ENCODE assay signal across 28 mouse cellular contexts in the genomic region with DNA sequence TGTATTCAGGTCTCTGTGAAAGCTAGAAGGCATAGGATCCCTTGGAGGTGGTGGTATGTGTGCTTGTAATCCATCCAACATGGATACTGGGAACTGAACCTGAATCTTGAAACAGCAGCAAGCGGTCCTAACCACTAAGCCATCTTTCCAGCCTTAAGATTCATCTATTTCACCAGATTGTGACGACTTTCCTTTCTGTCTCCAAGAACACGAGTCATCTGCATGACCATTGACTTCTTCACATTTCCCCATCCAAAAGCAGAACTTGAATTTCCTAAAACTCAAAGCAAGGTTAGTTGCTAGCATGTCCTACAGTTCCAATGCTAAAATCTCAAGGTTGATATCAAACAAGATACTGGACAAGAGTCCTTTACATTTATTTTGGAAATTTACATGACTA. TPM values are rescaled to one million over a fixed set of nuclear protein-coding genes. Genes with fewer than 3 reads are reported as not detected.
DNase-seq lines count a peak whose midpoint lies in the region; ATAC-seq and TF ChIP-seq lines count a peak whose summit lies in the region.
"Had no signal": no experiment of that assay in that cellular context is flagged by ENCODE, and none has a peak within 500 bp of the region (broad histone marks: within the 10 kb centered on the region; RNA-seq: fewer than 3 reads in every experiment).

No protein-coding gene starts in this region.

- H3K9ac ChIP-seq in forebrain, embryonic 12.5 days, result no peak overlapping the region
- no peak overlapping the region for H3K9ac ChIP-seq in hindbrain, embryonic 13.5 days
- H3K9ac ChIP-seq: embryonic facial prominence, embryonic 15.5 days; forebrain, postnatal 0 days; intestine, embryonic 15.5 days; midbrain, embryonic 13.5 days; neural tube, embryonic 13.5 days had no signal

- H3K4me1 ChIP-seq in lung, adult 2 months (ENCODE audit: control insufficient read depth, insufficient read depth, low read length), result no peaks in the 10 kb centered on the region
- H3K4me1 ChIP-seq in forebrain, embryonic 12.5 days, result no peaks in the 10 kb centered on the region
- H3K4me1 ChIP-seq in hindbrain, embryonic 13.5 days (replicated peaks), result no peaks in the 10 kb centered on the region
- H3K4me1 ChIP-seq: embryonic facial prominence, embryonic 15.5 days; heart, embryonic 10.5 days; intestine, embryonic 15.5 days; limb, embryonic 10.5 days; midbrain, embryonic 13.5 days; neural tube, embryonic 13.5 days had no signal

- TF ChIP-seq POLR2A in lung, adult 2 months (IDR thresholded peaks at IDR 0.05; ENCODE audit: borderline replicate concordance, extremely low read depth, low read depth, low read length), result no peak

- no peaks in the 10 kb centered on the region for H3K36me3 ChIP-seq in forebrain, embryonic 12.5 days (replicated peaks)
- no peaks in the 10 kb centered on the region for H3K36me3 ChIP-seq in hindbrain, embryonic 13.5 days
- H3K36me3 ChIP-seq: embryonic facial prominence, embryonic 15.5 days; heart, embryonic 10.5 days; intestine, embryonic 15.5 days; limb, embryonic 10.5 days; midbrain, embryonic 13.5 days; neural tube, embryonic 13.5 days had no signal

- H3K27ac ChIP-seq in forebrain, embryonic 12.5 days, result no peak overlapping the region
- H3K27ac ChIP-seq in hindbrain, embryonic 13.5 days, result no peak overlapping the region
- H3K27ac ChIP-seq: embryonic facial prominence, embryonic 15.5 days; heart, embryonic 10.5 days; intestine, embryonic 15.5 days; limb, embryonic 10.5 days; midbrain, embryonic 13.5 days; neural tube, embryonic 13.5 days; stomach, postnatal 0 days had no signal

- H3K9me3 ChIP-seq in forebrain, embryonic 12.5 days, result no peaks in the 10 kb centered on the region
- H3K9me3 ChIP-seq in hindbrain, embryonic 13.5 days, result no peaks in the 10 kb centered on the region
- H3K9me3 ChIP-seq: embryonic facial prominence, embryonic 15.5 days; heart, embryonic 10.5 days; intestine, embryonic 15.5 days; limb, embryonic 10.5 days; midbrain, embryonic 13.5 days; neural tube, embryonic 13.5 days had no signal

- DNase-seq in lung, postnatal 36 days, result peak; percentile 15
- DNase-seq in lung, adult 2 months, result no peak
- peak; percentile 15 to 16 for DNase-seq in monocyte, adult 2 months (ENCODE audit: low read depth in 1 of 2, low spot score in 2 of 2)
- DNase-seq in thymus, postnatal 14 days, result no peak
- DNase-seq: adrenal gland, adult 8-10 months; cerebellum, adult 2 months; cerebellum, postnatal 25 days; forebrain, postnatal 0 days; heart, postnatal 4 days; kidney, adult 8-10 months; kidney, postnatal 10 days; liver; right cerebral cortex, adult 18-20 months; right cerebral cortex, postnatal 4 days; thymus, adult 2 months had no signal

- WGBS in lung, adult 2 months, result 71% methylated on average over 3 of the region's 3 CpGs
- WGBS in forebrain, embryonic 12.5 days, result 79% methylated on average over 3 of the region's 3 CpGs
- 88% methylated on average over 3 of the region's 3 CpGs for WGBS in hindbrain, embryonic 13.5 days

- no peak overlapping the region for H3K4me3 ChIP-seq in lung, adult 2 months (replicated peaks; ENCODE audit: extremely low read depth, low read depth, low read length)
- H3K4me3 ChIP-seq in forebrain, embryonic 12.5 days (replicated peaks), result no peak overlapping the region
- H3K4me3 ChIP-seq in hindbrain, embryonic 13.5 days, result no peak overlapping the region
- H3K4me3 ChIP-seq: embryonic facial prominence, embryonic 15.5 days; heart, embryonic 10.5 days; intestine, embryonic 15.5 days; limb, embryonic 10.5 days; midbrain, embryonic 13.5 days; myocyte; neural tube, embryonic 13.5 days had no signal

- peak; percentile 66 for ATAC-seq in common myeloid progenitor, adult 5-6 weeks (replicated peaks; ENCODE audit: low read depth, poor library complexity, severe bottlenecking)
- ATAC-seq in forebrain, embryonic 12.5 days (ENCODE audit: low FRiP score), result no peak
- ATAC-seq in hindbrain, embryonic 13.5 days (ENCODE audit: low FRiP score), result no peak
- ATAC-seq: activated CD4-positive, CD25-positive, alpha-beta regulatory T cell, adult 4 months; forebrain, postnatal 0 days; hindbrain, embryonic 16.5 days; intestine, embryonic 15.5 days; midbrain, embryonic 13.5 days had no signal

- no peaks in the 10 kb centered on the region for H3K27me3 ChIP-seq in forebrain, embryonic 12.5 days
- no peaks in the 10 kb centered on the region for H3K27me3 ChIP-seq in hindbrain, embryonic 13.5 days
- H3K27me3 ChIP-seq: embryonic facial prominence, embryonic 15.5 days; intestine, embryonic 15.5 days; midbrain, embryonic 13.5 days; neural tube, embryonic 13.5 days had no signal

- no peak for TF ChIP-seq CTCF in lung, adult 2 months (IDR thresholded peaks at IDR 0.05; ENCODE audit: insufficient read depth, low read length)

- H3K4me2 ChIP-seq in forebrain, embryonic 12.5 days, result no peak overlapping the region
- H3K4me2 ChIP-seq in hindbrain, embryonic 13.5 days, result no peak overlapping the region
- H3K4me2 ChIP-seq: embryonic facial prominence, embryonic 15.5 days; intestine, embryonic 15.5 days; midbrain, embryonic 13.5 days; neural tube, embryonic 13.5 days had no signal

RNA-seq across cellular contexts. Expression of a gene that starts 37.5 kb away (rescaled TPM):
- polyA plus RNA-seq in lung, adult 2 months (2012; rRNA removed), result 0.16 and 2.1 TPM in 2 replicates
- 0.32 TPM in 1 of 2 replicates, not detected in the other for total RNA-seq in common myeloid progenitor, adult 5-6 weeks (2017)
- 2.3 and 2.8 TPM in 2 replicates for polyA plus RNA-seq in forebrain, embryonic 12.5 days (2016; fragmentation: Nextera tagmentation; extraction: Ambion mirVana)
- polyA plus RNA-seq in hindbrain, embryonic 13.5 days (2015; fragmentation: Nextera tagmentation; extraction: Ambion mirVana), result 3.1 and 3.9 TPM in 2 replicates

Comparison
In these comparisons a context has a peak if more than half of its experiments do, and no peak if none do; other contexts are left out.
1. DNase-seq: peak in lung, postnatal 36 days (single experiment) and monocyte, adult 2 months (2 of 2); none in lung, adult 2 months (single experiment) and thymus, postnatal 14 days (single experiment).